Mouse (Mus musculus) lung, postnatal 14 days (tissue): ENCODE results near the gene Klhl5.

ENCODE experiments used
- DNase-seq: peaks from one replicate; pipeline ENCODE4 v3.0.0; 2021

The Klhl5 gene

GRCm38 (mm10) chr5:65204726-65205125 is 97.4 kb downstream of the Klhl5 start:
- DNase-seq = no peak

GRCm38 (mm10) chr5:65213321-65213720 is 106.0 kb downstream of the Klhl5 start:
- DNase-seq = peak; percentile 67
